Mouse (Mus musculus) ES-Bruce4 (cell line): ENCODE data around the gene Elp4.

Experiments
- CTCF ChIP-seq: IDR thresholded peaks from one replicate; pipeline ENCODE4 v1.8.1; 2011; ENCODE audit warnings: low read depth, low read length
- EP300 ChIP-seq: IDR thresholded peaks from 2 replicates; pipeline ENCODE4 v1.6.1; 2011; ENCODE audit warnings: low read depth, low read length; ENCODE audit not compliant: insufficient read depth

GRCm38 (mm10) chr2:105782885-105783284 lies 121.5 kb downstream of the Elp4 start:
- TF ChIP-seq CTCF: no peak
- no peak for TF ChIP-seq EP300
